Mouse (Mus musculus) adrenal gland (tissue): ENCODE measurements at regions not wholly inside any gene's neighbourhood (a gene's known extent, or its start where the extent isn't known, plus 50 kb on each side); places are given as distances from the start of the nearest gene placed in this dataset.

Experiments
- intact Hi-C: fragments of 180-260 bp; cut with DNase I; formaldehyde crosslinking; loops from one replicate; pipeline ENCODE4 v1.15.1; 2025

DNA sequence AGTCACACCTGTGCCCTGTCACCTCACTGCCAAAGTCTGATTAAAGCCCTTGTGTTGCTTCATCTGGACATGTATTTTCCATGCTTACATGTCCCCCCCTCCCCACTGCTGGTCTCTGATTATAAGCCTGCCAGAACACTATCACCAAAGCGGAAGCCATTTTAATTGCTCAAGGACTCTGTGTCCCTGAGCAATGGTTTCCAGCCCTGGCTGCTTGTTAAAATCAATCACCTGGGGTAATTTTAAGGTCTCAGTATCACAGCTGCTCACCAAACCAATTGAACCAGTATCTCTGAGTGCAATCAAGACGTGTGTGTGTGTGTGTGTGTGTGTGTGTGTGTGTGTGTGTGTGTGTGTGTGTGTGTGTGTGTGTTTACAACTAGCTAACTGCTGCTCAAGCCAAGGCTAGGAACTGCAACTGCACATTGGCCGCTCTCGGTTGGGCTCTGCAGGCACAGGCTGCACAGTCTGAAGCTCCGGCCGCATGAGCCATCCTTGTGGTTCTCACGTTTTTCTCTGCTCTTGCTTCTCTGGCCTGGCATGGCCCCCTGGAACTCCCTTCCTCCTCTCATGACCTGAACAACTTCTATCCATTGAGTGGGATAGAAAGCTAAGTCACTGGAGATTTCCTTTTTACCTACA is 96.3 kb upstream of the Arntl start:
- intact Hi-C loops = no loop called here

DNA sequence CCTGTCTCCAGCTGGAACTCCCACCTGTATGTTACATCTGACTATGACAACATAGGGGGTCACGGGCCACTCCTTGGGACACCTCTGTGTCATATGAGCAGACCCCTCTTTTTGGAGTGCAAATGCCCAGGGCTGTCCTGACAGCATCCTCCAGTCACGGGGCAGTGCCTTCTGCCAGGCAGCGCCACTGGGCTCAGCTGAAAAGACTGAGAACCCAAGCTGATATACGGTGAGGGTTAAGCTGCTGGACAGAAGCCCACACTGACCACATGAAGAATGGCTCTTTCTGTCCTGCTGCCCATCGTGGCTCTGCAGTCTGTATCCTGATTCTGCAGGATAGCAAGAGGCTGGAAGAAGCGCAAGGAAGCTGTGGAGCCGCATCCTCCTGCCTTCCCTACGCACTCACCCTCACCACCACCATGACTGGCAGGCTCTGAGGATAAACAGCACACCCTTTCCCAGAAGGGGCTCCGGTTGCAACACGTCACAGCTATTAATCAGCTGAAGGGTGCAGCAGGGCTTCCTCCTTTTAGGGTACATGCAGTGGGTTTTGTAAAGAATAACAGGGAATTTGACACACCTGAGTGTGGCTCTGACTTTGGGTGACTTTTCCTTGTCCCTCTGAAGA is 93.9 kb upstream of the Arntl start:
- intact Hi-C loops = no loop called here

DNA sequence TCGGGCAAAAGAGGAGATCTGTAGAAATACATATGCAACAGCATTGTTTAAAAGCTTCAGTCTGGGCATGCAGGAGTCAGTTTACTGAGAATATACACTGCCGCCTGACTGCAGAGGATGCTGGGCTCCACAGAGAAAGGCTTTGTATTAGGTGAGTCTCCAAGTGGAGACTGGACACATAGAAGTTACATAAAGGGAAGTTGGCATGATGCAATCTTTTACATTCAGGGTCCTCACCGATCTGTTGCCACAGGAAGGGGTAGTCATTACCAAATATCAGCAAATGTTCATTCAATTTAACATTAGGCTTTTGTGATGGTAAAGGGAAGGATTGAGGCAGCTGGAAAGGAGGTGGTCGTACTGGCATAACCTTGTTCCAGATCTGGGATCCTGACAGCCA is 89.7 kb upstream of the Arntl start:
- intact Hi-C loops = no loop called here

DNA sequence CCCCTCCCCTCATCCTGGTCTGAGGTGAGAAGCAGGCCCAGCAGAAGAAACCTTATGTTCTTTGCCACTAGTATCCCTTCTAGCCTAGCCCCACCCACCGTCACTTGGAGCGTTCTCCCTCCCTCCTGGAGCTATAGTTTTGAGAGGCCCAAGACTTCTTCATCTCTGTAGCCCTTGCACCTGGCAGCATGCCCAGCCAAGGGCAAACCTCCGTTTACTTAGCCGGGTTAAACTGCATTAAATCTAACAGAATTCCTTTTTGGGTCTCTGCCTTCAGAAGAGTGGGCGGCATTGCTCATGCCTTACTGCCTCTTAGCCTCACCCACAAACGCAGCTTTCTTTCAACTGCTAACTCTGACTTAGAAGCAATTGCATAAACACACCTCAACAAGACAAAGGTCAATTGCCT is 85.3 kb upstream of the Arntl start:
- intact Hi-C loops = no loop called here

DNA sequence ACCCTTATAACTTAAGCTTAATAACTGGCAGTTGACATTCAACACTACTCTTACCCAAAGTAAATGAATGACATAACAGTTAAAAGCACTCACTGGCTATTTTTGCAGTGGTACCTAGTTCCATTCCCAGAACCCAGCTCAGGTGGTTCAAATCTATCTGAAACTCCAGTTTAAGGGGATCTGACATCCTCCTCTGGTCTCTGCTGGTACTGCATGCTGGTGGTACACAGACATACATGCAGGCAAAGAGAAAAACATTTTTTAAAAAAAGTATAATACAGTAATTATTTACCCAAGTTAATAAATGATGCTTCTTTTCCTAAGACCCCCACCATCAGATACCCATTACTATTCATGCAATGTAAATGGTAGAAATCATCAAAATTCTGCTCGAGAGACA is 81.3 kb upstream of the Arntl start:
- intact Hi-C loops = loop anchor here (5.0 kb wide), 1 partner anchor 59 kb away; no protein-coding TSS in a partner anchor

DNA sequence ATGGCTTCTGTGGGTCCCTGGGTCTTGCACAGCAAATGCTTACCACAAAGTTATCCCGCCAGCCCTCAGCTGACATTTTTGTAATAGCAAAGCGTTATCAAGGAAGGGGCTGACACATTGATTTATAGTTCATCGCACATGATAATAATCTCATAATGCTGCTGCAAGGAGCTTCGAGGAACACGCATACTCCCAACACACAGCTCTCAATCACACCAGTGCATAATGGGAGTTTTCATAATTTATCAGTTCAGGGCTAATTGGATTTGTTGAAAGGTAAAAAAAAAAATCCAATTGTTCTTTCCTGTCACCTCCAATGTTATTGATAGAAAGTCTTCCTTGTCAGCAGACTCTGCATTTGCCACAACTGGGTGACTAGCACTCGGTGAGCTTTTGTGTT is 76.7 kb upstream of the Arntl start:
- intact Hi-C loops = loop anchor here (10.0 kb wide), 1 partner anchor 756 kb away; no protein-coding TSS in a partner anchor

DNA sequence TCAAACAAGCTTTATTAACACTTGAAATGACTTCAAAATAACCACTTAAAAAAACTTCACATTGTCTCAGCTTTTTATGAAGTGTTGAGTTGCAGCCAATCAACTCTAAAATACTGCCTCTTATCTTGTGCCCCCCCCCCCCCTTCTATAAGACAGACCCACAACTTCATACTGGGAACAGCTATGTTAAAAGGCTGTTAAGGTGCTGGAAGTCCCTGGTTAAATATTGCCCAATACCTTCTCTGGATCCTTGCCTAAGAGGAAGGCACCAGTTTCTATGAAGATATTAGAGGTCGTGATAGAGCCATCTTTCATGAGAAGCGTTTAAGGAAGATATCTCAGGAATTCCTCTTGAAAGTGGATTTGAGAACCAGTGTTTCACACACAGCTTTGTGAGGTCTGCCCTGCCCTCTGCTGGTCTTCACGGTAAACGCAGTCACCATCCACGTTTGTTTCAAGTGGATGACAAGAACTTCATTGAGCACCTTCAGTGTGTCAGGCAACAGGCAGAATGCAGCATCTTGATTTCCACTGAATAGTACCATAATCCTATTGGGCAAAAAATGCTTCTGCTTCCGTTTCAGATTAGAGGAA is 75.2 kb upstream of the Arntl start:
- intact Hi-C loops = loop anchor here (1.0 to 10.0 kb wide), 2 partner anchors 212 to 757 kb away; no protein-coding TSS in a partner anchor

DNA sequence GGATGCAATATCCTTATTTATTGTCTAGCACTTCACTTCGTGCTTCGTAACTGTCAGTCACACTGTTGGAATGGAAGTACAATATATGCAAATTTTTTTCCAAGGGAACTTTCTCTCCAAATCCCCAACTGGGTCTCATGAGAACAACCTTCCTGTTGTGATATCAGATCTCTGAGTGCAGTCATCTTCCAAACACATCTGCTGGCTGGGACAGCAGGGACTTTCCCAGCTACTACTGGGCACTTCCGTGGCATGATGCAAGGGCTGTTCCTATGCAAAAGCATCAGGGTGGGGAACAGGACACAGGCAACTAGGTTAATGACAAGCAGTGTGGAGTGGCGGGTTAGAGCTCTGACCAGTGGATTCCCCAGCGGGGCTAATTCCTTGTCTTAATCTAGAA is 73.4 kb upstream of the Arntl start:
- intact Hi-C loops = loop anchor here (10.0 kb wide), 1 partner anchor 759 kb away; no protein-coding TSS in a partner anchor

DNA sequence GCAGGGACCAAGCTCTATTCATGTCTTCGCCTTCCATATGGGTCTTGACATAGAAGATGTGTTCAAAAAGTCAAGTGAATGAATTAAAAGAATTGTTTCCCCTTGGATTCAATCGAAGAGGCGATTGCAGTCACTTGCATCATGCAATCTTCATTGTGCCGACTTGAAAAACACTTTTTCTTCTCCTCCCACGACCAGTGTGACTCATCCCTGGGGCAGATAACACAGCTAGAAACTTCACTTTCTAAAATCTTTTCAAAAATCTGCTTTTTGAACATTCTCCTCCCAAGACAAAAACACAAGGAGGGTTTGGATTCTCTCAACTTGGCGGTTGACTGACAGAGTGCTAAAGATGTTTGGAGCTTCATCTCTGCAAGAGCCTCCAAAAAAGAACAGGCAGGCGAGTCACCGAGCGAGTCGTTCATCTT is 67.2 kb upstream of the Arntl start:
- intact Hi-C loops = loop anchor here (5.0 kb wide), 2 partner anchors 112 to 167 kb away; no protein-coding TSS in a partner anchor

DNA sequence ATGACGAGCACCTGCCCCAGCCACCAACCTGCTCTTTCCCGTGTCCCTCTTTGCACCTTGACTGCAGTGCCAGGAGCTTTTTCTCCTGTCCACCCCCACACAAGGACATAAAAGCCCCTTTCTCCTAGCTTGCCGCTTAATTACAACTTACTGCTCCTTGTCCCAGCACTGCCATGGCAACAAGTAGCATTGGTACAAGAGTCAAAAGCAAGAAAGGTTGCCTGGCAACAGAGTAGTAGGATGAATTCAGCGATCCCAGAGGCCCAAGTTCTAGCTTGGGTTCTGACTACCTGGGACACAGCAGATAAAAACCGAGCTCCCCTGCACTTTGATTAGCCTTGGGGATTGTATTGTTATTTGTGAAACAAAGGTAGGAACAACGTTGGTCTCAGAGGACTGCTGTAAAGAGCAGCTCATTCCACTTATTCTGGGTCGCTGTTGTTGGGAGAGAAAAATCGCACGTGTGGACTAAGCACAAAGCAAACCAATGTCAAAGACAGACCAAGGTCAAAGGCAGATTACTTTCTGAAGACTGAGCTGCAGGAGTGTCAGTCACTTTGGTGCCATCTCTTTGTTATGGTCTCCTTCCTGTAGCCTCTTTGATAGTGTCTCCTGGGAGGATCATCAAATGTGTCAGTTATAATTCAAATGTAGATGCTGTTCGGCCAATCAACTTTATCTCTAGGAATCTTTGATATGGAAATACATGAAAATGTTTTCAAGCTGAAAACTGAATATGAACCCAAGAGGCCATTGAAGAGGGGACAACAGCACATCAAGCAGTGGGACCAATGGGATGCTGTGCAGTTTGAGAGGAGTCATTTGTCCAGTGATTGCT is 65.2 kb upstream of the Arntl start:
- intact Hi-C loops = loop anchor here (5.0 kb wide), 2 partner anchors 110 to 165 kb away; no protein-coding TSS in a partner anchor

DNA sequence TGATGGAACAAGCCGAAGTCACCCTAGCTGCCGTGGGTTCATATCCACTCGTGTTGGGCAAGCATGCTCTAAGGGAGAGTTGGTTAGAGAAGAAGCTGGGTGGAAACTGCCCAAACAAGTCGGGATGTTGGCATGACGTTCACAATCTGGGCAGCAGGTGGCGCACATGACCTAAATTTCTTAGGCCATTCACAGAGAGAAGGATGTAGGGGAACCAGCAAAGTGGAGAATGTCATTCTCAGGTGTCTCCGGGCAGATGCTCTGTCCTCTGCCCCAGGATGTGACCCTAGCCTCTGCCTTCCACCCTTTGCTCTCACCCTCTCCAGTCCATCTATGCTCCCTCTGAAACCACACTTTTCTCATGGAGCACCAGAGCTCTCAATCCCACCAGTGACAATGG is 63.7 kb upstream of the Arntl start:
- intact Hi-C loops = loop anchor here (1.0 to 5.0 kb wide), 3 partner anchors 109 to 164 kb away; no protein-coding TSS in a partner anchor

DNA sequence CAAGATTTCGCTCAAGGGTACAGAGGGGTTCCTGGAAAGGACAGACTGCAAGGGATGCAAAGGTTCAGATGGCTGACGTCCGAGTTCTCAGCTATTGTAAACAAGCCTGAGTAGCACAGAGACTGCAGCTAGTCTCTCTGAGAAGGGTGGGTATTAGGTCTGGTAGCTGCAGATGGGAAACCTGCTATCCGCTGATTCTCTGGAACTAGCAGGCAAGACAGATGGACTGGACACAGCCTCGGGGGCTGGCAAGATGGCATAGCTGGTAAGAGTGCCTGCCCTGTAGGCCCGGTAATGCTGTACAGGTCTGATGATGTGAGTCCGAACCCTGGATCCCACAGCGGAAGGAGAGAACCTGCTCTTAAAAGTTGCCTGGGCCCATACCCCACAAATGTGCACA is 62.2 kb upstream of the Arntl start:
- intact Hi-C loops = loop anchor here (5.0 kb wide), 1 partner anchor 62 kb away; the partner anchor contains the start of gene Arntl

DNA sequence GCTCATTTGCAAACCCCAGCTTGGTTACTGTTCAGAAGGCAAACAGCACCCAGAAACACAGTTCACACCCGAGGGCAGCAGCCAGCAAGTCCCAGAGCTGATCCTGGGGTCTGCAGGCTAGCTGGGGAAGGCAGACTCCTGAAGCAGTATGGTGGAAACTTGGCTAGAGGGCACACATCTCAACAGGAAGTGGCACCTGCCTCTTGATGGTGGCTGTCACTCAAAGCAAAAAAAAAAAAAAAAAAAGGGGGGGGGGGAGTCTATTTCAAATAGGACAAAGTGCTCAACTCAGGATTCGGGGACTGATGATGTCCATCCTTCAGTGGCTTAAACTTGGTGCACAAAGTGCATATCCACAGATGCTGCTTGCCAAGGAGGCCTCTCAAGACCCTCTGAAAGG is 61.2 kb upstream of the Arntl start:
- intact Hi-C loops = loop anchor here (5.0 kb wide), 1 partner anchor 61 kb away; the partner anchor contains the start of gene Arntl

DNA sequence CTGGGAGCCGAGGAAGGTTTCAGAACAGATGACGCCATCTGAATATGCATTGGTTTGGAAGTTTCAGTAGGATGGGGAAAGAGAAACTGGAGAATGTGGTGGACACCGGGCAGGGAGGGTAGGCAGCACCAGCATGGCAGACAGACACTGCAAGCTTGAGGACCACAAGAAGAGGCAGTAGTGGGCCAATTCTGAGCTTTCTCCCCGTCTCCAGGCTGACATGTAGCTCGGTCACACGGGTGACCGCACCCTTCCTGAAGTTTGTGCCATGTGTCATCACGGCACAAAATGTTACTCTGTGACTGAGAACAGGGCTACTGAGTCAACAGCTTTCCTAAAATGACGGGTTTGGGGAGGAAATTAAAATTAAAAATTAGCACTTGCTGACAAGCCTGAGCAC is 60.7 kb upstream of the Arntl start:
- intact Hi-C loops = loop anchor here (5.0 kb wide), 1 partner anchor 61 kb away; the partner anchor contains the start of gene Arntl

DNA sequence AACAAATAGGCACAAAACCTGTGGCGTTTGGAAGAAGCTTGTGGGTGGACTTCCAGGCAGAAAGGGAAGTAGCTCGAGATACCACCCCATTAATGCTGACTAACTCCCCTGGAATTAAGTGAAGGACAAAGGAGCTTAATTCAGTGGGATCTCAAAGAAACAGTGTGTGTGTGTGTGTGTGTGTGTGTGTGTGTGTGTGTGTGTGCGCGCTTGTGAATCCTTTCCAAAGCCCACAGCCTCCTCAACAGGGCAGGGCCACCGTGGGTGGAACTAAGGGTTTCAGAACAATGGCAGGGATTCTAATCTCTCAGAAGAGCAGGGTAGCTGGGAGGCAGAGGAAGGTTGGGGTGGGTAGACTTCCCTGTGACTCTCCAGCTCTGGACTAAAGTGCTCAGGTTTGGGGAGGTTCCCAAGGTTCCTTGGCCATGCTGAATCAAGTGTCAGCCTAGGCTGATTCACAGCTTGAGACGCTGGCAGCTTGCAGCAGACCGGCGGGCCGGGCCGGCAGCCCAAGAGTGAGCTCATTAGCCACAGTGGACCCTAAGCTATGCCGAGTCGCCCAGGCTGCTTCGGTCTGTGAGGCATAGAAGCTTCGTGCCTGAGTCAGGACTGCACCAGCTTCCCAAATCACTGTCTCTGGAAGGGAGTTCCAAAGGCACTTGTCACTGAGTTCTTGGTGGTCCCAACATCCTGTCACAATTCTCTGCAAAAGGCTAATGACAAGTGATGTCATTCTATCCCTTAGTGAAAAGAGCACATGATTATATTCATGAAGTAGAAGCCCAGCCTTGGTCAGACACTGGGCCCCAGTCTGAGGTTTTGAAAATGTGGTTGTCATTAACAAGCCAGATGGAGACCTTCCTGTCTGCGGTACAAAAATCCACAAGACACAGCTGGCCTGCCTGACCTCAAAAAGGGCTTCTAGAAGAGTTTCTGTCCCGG is 59.6 kb upstream of the Arntl start:
- intact Hi-C loops = loop anchor here (5.0 kb wide), 1 partner anchor 60 kb away; the partner anchor contains the start of gene Arntl

DNA sequence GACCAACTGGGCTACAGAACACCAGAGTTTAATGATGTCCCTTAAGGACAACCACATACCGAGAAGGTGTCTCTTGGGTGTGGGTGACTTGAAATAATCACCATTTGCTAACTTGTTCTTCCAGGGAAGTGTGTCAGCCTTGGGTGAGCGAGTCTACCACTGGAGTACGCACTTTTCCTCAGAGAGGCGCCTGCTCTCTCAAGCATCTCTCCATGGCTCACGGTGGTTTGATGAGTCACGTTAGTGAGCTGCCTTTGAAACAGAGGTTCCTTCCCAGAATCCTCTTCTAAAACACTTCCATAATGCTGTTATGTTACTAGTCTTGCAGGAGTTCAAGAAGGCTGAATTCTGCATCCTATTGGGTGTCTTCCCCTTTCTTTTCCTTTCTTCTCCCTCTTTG is 58.6 kb upstream of the Arntl start:
- intact Hi-C loops = loop anchor here (5.0 kb wide), 1 partner anchor 59 kb away; the partner anchor contains the start of gene Arntl

DNA sequence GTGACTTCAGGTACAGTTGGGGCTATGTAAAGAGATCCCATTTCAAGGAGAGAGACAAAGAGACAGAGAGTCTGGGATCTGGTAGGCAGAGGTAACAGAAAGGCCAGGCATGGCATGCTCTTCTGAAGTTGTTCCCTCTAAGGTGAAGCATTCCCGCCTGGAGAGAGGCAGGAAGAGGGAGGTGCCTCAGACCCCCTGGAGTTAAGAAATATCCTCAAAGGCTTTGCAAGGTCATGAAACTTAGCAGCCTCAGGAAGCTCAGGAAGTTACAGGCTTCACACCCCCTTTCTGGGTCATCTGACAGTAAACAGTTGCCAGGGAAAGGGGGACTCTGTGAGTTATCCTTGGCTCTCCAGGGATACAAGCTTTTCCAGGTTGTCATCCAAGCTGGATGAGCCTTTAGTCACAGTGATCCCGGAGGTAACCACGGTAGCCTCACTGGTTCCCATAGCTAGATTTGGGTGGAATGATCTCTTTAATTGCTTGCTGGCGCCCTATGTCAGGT is 57.2 kb upstream of the Arntl start:
- intact Hi-C loops = loop anchor here (5.0 kb wide), 1 partner anchor 57 kb away; the partner anchor contains the start of gene Arntl

DNA sequence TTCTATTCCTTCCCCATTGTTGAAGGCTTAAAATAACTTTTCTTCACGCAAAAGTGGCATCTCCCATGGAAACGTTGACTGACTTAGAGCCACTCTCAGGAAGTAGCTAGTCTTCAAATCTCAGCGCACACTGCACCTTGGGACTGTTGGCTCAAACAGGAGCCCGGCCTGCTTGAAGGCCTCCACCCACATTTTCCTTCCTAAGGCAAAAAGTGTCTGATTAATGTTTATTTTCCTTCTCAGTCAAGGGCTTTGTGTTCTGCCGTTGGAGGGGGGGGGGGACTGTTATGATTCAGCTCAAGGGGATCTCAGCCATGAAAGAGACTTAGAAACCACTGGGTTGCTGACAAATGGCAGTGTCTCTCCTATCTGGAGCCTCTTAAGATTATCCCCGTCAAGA is 56.5 kb upstream of the Arntl start:
- intact Hi-C loops = no loop called here

DNA sequence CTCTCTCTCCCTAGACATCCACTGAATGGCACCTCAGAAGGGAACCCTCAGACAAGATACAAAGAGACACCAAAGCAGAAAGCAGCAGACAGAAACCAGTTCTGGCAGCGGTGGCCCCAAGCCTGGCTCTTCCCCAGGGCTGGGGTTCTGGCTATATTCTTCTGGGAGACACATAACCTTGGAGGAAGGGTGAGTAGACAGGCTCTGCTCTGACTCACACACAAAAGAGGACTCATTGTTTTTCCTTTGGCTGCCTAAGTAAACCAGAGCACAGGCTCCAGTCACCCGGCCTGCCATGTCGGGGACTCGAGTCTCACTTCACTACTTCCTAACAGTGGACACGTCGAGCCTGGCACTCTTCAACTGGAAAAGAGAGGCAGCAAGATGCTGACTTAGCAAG is 55.8 kb upstream of the Arntl start:
- intact Hi-C loops = no loop called here

DNA sequence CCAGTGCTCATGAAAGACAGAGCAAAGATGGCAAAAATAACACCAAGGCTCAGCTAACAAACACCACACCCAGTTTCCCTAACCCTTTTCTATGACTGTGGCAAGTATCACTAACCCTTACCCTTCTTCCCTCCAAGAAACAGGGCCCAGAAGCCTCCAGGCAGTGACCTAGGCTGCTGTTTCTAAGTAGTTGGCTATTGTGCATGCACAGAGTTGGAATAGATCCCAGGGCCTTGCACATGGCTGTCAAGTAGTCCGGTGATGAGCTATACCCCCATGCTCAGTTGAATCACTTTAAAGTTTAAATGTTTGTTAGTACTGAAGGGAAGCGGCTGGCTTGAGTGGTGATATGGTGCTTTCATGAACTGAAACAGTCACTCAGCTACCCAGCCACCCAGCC is 53.9 kb upstream of the Arntl start:
- intact Hi-C loops = no loop called here
